Mouse (Mus musculus): Measurements from ENCODE around the gene Zkscan1.

Zkscan1 gene

GRCm38 (mm10) chr5:138117199-138118015 lies 32.5 kb downstream of the Zkscan1 start:
- peak; percentile 20 for DNase-seq (ENCODE audit: low read depth, low spot score)

GRCm38 (mm10) chr5:138118041-138118440 lies 33.2 kb downstream of the Zkscan1 start:
- no peak for DNase-seq (ENCODE audit: low read depth, low spot score)

GRCm38 (mm10) chr5:138132425-138133064 lies 47.7 kb downstream of the Zkscan1 start:
- no peak for DNase-seq (ENCODE audit: low read depth, low spot score)

GRCm38 (mm10) chr5:138137257-138137656 lies 52.4 kb downstream of the Zkscan1 start:
- no peak for DNase-seq (ENCODE audit: low read depth, low spot score)

- peak; percentile 55 for DNase-seq (ENCODE audit: low read depth, low spot score)
Measured at GRCm38 (mm10) chr5:138137935-138138549, 53.2 kb downstream of the Zkscan1 start.

GRCm38 (mm10) chr5:138138585-138138984 lies 53.7 kb downstream of the Zkscan1 start:
- no peak for DNase-seq (ENCODE audit: low read depth, low spot score)

GRCm38 (mm10) chr5:138154390-138154789 lies 69.5 kb downstream of the Zkscan1 start:
- DNase-seq (ENCODE audit: low read depth, low spot score) = no peak

GRCm38 (mm10) chr5:138155443-138155976 lies 70.6 kb downstream of the Zkscan1 start, which contains the start of gene Zfp113:
TSS of gene Zfp113 (minus strand) at chr5:138155744.
- peak; percentile 91 for DNase-seq (ENCODE audit: low read depth, low spot score)
